Mouse (Mus musculus): ENCODE results near the gene D11Wsu47e.

Gene D11Wsu47e

GRCm38 (mm10) chr11:113697571-113697970, 13.4 kb downstream of the D11Wsu47e start:
- in situ Hi-C loops (cut with MboI; ENCODE audit: unreplicated experiment in 2 of 2) = loop anchor here in 1 of 2 experiments (25.0 kb wide), 2 partner anchors 1215 to 1465 kb away; partner anchors contain the start of gene Slc9a3r1

- in situ Hi-C loops (cut with MboI; ENCODE audit: unreplicated experiment in 2 of 2) = loop anchor here in 1 of 2 experiments (25.0 kb wide), 2 partner anchors 1214 to 1464 kb away; partner anchors contain the start of gene Slc9a3r1
These were observed 13.9 kb downstream of the D11Wsu47e start for GRCm38 (mm10) chr11:113698013-113698545.

GRCm38 (mm10) chr11:113699643-113700042, 15.4 kb downstream of the D11Wsu47e start:
- in situ Hi-C loops (cut with MboI; ENCODE audit: unreplicated experiment in 2 of 2) = loop anchor here (10.0 to 25.0 kb wide), 3 partner anchors 935 to 1463 kb away; partner anchors contain the start of gene Slc9a3r1 (in 1 of the 2)

- in situ Hi-C loops (cut with MboI; ENCODE audit: unreplicated experiment in 2 of 2) = loop anchor here (10.0 to 25.0 kb wide), 2 partner anchors 931 to 1209 kb away; no protein-coding TSS in a partner anchor
These were observed 19.5 kb downstream of the D11Wsu47e start for GRCm38 (mm10) chr11:113703758-113704157.

GRCm38 (mm10) chr11:113705966-113706652, 21.9 kb downstream of the D11Wsu47e start:
- in situ Hi-C loops (cut with MboI; ENCODE audit: unreplicated experiment in 2 of 2) = loop anchor here (10.0 to 25.0 kb wide), 2 partner anchors 929 to 1206 kb away; no protein-coding TSS in a partner anchor

- in situ Hi-C loops (cut with MboI; ENCODE audit: unreplicated experiment in 2 of 2) = loop anchor here (10.0 to 25.0 kb wide), 2 partner anchors 926 to 1204 kb away; no protein-coding TSS in a partner anchor
These were observed 24.5 kb downstream of the D11Wsu47e start for GRCm38 (mm10) chr11:113708629-113709213.

GRCm38 (mm10) chr11:113709272-113709671, 25.1 kb downstream of the D11Wsu47e start:
- in situ Hi-C loops (cut with MboI; ENCODE audit: unreplicated experiment in 2 of 2) = loop anchor here (10.0 to 25.0 kb wide), 2 partner anchors 926 to 1203 kb away; no protein-coding TSS in a partner anchor

- in situ Hi-C loops (cut with MboI; ENCODE audit: unreplicated experiment in 2 of 2) = loop anchor here (10.0 to 25.0 kb wide), 2 partner anchors 925 to 1203 kb away; no protein-coding TSS in a partner anchor
These were observed 25.6 kb downstream of the D11Wsu47e start, which contains the start of gene Cpsf4l for GRCm38 (mm10) chr11:113709731-113710256. Cpsf4l (minus strand) TSS chr11:113710017.

GRCm38 (mm10) chr11:113710257-113710777, 26.1 kb downstream of the D11Wsu47e start:
- in situ Hi-C loops (cut with MboI; ENCODE audit: unreplicated experiment in 2 of 2) = loop anchor here in 1 of 2 experiments (25.0 kb wide), 1 partner anchor 1202 kb away; no protein-coding TSS in a partner anchor

GRCm38 (mm10) chr11:113711061-113711460, 26.8 kb downstream of the D11Wsu47e start:
- in situ Hi-C loops (cut with MboI; ENCODE audit: unreplicated experiment in 2 of 2) = loop anchor here in 1 of 2 experiments (25.0 kb wide), 1 partner anchor 1201 kb away; no protein-coding TSS in a partner anchor

GRCm38 (mm10) chr11:113715078-113715674, 31.0 kb downstream of the D11Wsu47e start:
- in situ Hi-C loops (cut with MboI; ENCODE audit: unreplicated experiment in 2 of 2) = loop anchor here in 1 of 2 experiments (25.0 kb wide), 1 partner anchor 1197 kb away; no protein-coding TSS in a partner anchor

GRCm38 (mm10) chr11:113716132-113716531, 31.9 kb downstream of the D11Wsu47e start:
- in situ Hi-C loops (cut with MboI; ENCODE audit: unreplicated experiment in 2 of 2) = loop anchor here in 1 of 2 experiments (25.0 kb wide), 1 partner anchor 1196 kb away; no protein-coding TSS in a partner anchor

- in situ Hi-C loops (cut with MboI; ENCODE audit: unreplicated experiment in 2 of 2) = loop anchor here in 1 of 2 experiments (25.0 kb wide), 1 partner anchor 1194 kb away; no protein-coding TSS in a partner anchor
These were observed 33.7 kb downstream of the D11Wsu47e start for GRCm38 (mm10) chr11:113717767-113718424.

- in situ Hi-C loops (cut with MboI; ENCODE audit: unreplicated experiment in 2 of 2) = loop anchor here in 1 of 2 experiments (25.0 kb wide), 1 partner anchor 1190 kb away; no protein-coding TSS in a partner anchor
These were observed 38.3 kb downstream of the D11Wsu47e start for GRCm38 (mm10) chr11:113722405-113723090.

- in situ Hi-C loops (cut with MboI; ENCODE audit: unreplicated experiment in 2 of 2) = no loop called here
These were observed 41.2 kb downstream of the D11Wsu47e start for GRCm38 (mm10) chr11:113725235-113726048.

- in situ Hi-C loops (cut with MboI; ENCODE audit: unreplicated experiment in 2 of 2) = no loop called here
These were observed 43.0 kb downstream of the D11Wsu47e start for GRCm38 (mm10) chr11:113726994-113727888.

GRCm38 (mm10) chr11:113727992-113728391, 43.8 kb downstream of the D11Wsu47e start:
- in situ Hi-C loops (cut with MboI; ENCODE audit: unreplicated experiment in 2 of 2) = no loop called here
